Mouse (Mus musculus) brain, embryonic 18.5 days (tissue): ENCODE data around the gene Ccdc116.
A peak's percentile ranks its signal among the peaks of the same experiment; 100 is the strongest.
"Not testable (repeated sequence)": the region's sequence is repeated elsewhere in the genome, so short reads cannot be mapped to it uniquely, and the experiment has no call there.

ENCODE experiments used
- DNase-seq: peaks from one replicate; pipeline ENCODE4 v3.0.0-alpha.2; 2012; ENCODE audit warnings: low read depth, low spot score

Gene Ccdc116

DNA sequence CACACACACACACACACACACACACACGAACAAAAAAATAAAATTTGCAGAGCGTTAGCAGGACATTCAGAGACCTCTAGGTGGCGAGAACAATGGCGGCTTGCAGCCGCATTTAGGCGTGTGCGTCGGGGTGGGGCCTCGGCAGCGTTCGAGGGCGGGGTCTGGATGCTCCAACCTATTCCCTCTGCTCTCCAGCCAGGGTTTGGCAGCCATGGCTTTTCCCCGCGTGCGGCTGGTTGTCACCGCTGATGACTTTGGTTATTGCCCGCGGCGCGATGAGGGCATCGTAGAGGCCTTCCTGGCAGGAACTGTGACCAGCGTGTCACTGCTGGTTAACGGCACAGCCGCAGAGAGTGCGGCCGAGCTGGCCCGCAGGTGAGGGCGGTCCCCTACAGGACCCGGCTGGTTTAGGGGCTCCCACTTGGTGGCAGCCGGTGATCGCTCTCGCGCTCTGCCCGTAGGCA is at the start of gene Ccdc116:
Ccdc116 (minus strand) TSS at position 458 of the 464 bp plus-strand sequence.
- DNase-seq, result peak; percentile 72

DNA sequence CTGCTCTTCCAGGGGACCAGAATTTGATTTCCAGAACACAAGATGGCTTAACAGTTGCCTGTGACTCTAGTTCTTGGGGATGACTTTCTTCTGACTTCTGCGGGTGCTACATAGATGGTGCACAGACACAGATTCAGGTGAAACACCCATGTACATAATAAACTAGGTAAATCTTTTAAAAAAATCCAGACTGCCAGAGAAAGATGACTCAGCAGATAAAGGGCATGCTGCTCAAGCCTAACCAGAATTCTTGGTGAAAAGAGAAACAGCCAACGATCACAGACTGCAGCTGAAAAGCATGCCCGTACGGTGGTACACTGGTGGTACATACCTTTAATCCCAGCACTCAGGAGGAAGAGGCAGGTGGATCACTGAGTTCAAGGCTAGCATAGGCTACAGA is 46.8 kb upstream of the Ccdc116 start:
- DNase-seq, result no peak

DNA sequence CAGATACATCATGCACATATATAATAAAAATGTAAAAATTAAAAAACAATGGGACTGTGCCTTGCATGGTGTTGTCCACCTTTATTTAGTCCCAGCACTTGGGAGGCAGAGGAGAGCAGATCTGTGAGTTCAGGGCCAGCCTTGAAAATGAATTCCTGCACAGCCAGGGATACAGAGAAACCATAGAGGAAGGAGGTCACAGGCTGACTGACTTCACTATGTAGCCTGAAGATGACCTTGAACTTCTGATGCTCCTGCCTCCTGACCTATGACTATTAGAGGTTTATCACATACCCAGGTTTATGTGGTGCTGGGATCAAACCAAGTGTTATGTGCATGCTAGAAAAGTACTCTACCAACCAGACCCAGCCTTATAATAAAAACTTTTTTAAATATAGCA is 38.4 kb upstream of the Ccdc116 start:
- DNase-seq, result no peak

DNA sequence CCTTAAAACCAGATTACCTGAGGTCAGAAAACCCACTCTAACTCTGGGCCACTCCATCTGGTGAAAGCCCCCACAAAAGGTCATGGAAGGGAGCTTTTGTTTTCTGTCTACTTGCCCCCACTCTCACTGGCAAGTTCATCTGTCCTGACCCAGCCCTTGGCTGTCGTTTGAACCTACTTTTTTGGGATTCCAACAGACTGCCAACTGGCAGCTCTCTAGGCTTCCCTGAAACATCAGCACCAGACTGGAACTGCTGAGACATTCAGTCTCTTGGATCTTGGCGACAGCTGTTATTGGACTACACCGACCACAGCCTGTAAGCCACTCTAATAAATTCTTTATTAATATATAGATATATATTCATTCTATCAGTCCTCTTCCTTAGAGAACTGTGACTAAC is 36.0 kb upstream of the Ccdc116 start:
- DNase-seq, result no peak

DNA sequence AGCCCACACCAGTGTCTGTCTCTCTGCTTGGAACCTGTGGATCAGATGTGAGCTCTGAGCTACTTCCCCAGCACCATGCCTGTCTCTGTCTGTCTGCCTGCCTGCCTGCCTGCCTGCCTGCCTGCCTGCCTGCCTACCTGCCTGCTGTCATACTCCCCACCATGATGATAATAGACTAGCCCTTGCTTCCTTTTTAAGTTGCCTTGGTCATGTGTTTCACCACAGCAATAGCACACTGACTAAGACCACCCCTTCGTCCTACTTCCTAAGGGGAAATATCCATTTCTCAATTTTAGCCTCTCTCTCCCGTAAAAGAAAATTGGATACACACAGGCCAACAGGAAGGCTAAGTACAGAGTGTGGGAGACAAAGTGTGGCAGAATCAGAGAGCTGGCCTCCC is 35.1 kb upstream of the Ccdc116 start:
- no peak for DNase-seq

DNA sequence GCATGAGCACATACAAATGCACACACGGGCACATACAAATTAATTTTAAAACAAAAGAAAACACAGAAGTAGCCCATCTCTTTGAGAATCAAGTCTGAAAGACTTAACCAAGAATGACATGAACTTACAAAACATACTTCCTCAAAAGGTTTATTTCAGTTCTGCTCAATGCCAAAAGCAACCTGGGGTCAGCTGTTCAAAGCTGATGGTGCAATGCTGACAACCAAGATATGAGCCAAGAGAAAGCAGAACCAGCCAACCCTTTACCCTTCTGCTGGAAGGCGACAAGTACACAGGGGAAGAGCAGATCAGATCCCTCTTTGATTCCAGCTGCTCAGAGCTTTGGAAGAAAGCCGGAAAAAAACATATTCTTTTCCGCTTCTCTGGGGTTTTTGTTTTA is 34.4 kb upstream of the Ccdc116 start:
- DNase-seq, result no peak

DNA sequence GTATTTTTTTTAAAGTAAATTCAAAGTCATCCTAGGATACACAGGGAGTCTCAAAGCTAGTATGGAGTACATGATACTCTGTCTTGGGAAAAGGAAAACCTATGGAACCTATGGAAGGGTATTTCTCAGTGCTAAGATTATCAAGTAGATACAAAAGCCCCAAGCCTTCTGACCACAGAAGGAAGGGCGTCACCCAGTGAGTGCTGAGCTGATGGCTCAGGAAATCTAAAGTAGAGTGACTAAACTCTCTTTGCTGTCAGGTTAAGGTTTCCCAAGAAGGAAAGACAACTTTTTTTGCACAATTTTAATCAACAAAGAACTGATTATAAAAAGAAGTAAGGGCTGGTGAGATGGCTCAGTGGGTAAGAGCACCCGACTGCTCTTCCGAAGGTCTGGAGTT is 32.7 kb upstream of the Ccdc116 start:
- DNase-seq, result no peak

DNA sequence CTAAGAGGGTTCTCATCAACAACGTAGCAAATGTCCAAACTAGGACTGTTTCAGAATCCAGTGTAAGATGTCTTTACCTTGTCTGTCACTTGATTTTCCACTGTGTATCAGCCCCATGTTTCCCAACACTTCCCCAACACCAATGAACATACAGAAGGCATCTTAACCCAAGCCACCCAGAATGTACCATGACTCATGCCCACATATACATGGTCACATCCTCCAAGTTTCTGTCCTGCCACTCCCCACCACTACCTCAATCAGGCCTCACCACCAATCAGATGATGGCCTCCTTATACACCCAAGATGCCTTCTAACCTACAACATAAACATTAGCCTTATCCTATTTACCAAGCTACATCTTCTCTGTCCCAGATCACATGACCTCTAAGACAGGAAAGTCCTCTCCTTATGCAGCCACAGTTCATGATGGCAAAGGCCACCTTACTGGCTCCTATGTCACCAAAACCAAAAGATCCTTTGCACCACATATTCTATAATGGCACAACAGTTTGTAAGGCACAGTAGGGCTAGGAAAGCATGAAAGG is 30.7 kb upstream of the Ccdc116 start:
- DNase-seq, result no peak

DNA sequence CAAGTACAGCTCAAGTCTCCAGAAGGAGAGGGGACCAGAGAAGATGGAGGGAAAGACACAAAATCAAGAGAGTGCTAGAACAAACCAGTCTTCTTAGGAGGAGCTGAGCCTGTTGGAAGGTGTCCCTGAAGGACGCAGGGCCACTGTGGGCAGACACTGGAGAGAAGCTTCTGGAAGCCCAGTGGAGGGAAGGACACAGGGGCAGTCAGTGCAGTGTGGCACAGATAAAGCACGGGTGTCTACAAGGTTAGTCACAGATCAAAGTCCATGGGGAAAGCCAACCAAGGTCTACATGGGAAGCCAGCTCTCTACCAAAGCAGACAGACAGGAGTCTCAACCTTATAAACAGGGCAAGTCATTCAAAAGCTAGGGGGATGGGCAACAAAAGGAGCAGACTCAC is 28.7 kb upstream of the Ccdc116 start:
- DNase-seq, result no peak

DNA sequence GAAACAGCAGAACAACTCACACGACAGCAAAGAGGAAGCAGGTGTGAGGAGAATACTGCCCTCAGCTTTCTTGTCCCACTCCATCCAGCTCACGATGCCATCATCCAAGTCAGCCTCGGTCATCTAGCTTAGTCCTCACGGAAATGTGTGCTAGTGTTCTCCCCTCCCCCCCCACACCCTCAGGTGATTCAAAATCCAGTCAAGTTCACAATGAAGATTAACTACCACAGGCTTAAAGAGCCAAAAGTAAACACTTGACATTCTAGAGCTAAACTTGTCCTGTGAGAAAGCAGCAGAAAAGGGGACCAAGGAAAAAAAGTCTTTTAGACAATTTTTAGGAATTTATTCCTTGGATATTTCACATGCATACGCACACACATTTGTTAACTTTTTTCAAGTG is 21.0 kb upstream of the Ccdc116 start:
- DNase-seq, result no peak

DNA sequence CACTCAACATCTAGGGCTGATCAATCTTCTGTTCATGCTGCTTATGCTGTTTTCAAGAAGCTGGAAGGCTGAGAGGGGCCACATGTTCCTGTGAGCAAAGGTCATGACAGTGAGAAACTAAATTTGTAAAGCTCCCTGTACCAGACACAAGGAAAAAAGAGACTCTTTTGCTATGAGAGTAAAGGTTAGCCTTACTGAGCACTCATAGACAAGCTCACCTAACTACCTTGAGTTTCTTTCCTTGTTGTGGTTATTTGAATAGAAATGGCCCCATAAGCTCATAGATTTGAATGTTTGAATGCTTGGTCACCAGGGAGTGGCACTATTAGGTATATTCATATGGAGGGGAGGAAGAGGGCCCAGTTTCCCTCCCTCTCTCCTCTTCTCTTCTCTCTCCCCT is 20.1 kb upstream of the Ccdc116 start:
- no peak for DNase-seq

DNA sequence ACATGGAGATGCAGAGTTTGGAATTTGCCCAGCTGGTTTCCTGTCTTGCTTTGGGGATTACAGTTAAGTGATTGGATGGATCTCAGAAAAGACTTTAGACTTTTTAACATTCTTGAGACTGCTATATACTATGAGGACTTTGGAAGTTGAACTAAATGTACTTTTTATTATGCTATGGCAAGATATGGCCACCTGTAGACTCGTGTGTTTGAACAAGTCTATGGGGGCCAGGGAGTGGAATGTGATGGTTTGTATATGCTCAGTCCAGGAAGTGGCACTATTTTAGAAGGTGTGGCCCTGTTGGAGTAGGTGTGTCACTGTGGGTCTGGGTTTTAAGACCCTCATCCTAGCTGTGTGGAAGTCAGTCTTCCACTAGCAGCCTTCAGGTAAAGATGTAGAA is 18.4 kb upstream of the Ccdc116 start:
- not testable (repeated sequence) for DNase-seq

DNA sequence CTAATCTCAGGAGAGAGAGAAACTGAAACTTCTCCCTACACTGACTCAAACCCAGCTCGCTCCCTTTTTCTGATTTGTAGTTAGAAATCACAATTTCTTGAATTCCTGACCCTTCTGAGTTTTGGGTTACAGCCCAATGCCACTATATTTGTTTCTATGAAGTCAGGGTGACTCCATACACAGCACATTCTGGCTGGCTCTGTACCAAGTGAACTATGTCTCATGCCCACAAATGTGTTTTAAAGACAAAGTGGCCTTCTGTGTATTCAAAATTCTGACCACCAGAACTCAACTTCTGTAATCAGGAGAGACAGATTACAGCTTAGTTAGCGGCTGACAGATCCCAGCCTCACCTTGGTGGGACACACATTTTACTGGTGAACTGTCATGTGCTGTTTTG is 7.3 kb upstream of the Ccdc116 start:
- DNase-seq, result no peak

DNA sequence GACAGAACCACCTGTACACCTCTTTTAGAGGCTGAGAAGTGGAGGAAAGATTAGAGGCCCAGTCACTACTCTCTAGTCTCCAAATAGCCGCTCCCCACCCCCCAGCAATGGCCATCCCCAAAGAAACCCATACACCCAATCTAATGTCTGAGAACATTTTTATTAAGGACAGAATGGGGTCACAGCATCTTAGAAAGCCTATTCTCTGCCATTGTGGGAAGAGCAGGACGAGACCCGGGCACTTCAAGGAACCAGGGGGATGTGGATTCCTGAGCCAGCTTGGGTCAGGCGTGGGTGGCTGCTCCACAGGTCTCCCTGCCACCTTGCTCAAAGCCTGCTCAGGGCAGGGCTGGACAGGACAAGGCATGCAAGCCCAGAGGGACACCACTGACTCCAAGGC is 4.8 kb upstream of the Ccdc116 start:
- DNase-seq, result no peak

DNA sequence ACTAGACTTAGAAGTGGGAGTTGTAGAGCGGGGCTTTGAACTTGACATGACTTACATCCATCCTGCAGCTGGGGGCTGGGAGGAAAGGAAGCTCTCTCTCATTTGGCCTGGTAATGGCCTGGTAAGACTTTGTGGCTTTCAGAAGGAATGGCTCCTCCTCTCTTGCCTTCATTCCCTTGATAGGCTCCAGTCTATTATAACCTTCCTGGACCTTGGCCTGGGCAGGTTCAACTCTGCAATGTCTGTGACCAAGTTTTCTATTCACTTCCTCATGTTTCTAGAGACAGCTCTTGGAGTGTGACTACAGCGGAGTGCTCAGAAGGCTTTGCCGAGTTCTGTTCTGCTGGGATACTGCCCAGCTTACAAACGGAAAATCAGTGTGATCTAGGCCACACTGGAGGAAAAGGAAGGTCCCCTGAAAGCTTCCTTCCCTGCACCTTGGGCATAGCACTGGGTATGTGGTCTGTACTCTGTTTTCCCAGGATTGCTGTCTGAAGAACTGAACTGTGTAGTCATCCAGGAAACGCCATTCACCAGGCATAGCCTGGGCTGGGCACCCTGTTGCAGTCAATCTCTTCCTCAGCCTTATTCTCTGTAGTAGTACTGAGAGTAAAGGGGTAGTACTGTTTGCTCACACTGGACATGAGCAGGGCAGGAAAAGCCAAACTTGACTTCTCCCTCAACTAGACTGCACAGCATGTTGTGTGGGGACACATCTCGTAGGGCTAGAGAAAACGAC is 3.7 kb upstream of the Ccdc116 start:
- no peak for DNase-seq

DNA sequence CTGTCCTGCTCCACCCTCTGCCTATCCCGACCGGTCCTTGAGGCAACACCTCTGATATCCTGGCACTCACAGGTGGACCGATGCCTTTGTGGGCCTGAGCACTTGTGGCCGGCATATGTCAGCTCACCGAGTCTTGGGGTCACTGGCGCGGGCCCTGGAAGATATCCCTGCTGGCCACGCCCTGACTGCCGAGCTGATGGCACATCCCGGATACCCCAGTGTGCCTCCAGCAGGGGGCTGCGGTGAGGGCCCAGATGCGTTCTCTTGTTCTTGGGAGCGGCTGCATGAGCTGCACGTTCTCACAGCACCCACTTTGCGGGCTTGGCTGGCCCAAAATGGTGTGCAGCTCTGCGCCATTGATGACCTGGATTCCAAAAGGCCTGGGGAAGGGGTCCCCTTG is 1.1 kb upstream of the Ccdc116 start:
- DNase-seq, result no peak

DNA sequence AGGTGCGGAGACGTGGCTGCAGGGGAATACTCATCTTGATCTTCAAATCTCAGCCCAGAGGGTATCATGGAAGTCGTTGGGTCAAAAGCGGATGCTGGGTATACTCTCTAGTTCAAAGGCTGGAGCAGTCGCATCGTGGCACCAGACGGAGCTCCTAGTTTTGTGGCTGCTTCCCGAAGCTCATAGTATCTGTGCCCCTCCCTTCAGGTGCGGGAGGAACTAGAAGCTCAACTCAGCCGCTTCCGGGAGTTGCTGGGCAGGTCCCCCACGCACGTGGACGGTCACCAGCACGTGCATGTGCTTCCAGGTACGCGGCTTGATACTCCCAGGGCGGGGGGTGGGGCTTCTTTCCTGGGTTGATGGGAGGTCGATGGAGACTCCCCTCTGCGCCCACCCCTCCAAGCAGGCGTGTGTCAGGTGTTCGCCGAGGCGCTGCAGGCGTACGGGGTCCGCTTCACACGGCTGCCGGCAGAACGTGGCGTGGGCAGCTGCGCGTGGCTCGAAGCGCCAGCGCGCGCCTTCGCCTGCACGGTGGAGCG is 431 bp upstream of the Ccdc116 start:
- DNase-seq, result no peak

DNA sequence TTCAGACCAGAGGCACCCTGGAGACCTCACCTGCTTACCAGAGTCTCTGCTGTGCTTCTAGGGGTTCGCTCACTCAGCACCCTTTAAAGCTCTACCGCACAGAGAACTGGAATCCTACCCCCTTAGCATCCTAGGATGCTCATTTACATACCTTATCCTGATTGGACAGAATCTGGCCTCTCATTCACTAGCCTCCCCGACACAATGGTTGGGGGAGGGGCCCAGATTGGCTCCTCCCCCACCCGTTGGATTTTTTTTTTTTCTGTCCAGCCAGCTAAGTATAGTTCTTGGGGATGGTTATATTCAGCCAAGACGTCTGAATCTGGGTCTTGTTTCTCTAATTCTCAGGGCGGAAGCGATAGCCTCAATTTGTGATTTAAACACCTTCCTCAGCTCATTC is 2.7 kb downstream of the Ccdc116 start, which contains the start of gene Ydjc:
Ydjc (plus strand) TSS at position 283 of the 400 bp plus-strand sequence.
- DNase-seq, result no peak

DNA sequence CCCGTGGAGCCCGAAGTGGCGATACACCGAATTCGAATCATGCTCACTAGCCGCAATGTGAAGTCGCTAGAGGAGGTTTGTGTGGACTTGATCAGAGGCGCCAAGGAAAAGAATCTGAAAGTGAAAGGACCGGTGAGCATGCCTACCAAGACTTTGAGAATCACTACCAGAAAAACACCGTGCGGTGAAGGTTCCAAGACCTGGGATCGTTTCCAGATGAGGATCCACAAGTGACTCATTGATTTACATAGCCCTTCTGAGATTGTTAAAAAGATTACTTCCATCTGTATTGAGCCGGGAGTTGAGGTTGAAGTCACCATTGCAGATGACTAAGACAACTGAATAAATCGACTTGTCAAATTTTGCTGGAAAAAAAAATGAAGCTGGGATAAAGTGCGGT is 9.7 kb downstream of the Ccdc116 start:
- DNase-seq, result no peak

DNA sequence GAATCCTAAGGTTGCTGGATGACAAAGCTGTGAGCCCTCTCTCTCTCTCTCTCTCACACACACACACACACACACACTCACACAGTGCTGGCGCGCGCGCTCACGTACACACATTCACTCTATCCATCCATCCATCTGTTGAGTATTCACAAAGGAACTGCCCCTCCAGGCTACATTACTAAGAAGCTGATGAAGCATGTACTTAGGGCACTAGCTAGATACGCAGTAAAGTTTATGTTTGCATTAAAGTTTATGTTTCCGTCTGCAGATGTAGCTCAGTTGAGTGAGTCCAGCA is 14.2 kb downstream of the Ccdc116 start:
- DNase-seq, result no peak

DNA sequence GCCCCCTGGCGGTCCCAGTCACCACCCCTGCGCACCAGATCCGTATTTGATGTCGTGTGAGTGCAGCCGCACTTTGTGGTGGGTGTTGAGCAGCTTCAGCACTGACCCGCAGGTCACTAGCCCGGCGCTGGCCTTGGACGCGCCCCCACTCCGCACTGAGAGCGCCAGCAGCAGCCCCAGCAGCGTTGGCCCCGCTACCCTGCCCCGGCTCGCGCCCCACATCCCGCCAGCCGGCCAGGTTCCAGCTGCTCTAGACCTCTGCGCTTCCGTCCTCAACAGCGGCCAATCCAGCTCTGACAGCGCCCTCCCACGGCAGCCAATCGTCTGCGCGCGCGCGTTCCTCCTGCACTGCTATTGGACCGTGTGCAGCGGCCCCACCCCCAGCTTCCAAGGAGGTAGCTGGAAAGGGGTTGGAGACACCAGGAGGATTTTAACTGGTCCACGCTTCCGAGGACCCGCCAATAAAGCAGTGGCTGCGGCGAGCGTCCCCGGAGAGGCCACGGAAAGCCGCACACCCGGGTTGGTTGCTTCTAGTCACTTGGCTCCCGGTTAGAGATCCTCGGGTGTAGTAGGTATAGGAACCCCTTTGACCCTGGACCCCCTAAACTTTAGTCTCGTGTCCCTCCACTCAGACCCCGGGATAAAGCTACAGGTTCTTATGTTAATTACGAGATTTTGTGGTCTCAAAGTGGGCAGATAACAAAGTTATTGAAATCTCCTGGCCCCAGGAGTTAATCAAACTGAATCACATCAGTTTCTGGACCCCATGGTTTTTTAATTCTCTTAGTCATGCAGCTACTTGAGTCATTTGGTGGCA is 14.7 kb downstream of the Ccdc116 start, which contains the start of gene Sdf2l1:
Sdf2l1 (minus strand) TSS at position 295 of the 817 bp plus-strand sequence.
- peak; percentile 91 for DNase-seq
